Mouse (Mus musculus) fibroblast of lung, adult 2 months (primary cell): ENCODE results near the gene Rasgrp3.

Source experiments
- DNase-seq: peaks from one replicate; pipeline ENCODE4 v3.0.0-alpha.2; 2011; ENCODE audit warnings: low read depth

Rasgrp3 gene

DNA sequence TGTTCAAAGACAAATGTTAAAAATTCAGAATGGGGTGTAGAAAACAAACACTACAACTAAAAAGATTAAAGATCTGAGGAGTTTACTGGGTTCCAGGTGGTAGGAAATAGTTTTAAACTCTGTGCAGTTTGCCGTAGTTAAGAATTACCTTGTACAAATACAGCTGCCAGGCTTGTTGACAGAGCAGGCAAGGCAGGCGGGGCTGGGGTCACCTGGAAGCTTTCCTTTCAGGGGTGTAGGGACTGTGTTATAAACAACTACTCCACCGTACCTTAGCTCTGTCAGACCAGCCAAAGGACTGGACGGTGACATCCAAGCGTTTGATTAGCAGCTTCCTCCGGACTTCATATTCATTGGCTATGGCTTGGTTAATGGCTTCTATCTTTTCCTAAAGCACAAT lies 103.4 kb downstream of the Rasgrp3 start:
- DNase-seq: no peak

DNA sequence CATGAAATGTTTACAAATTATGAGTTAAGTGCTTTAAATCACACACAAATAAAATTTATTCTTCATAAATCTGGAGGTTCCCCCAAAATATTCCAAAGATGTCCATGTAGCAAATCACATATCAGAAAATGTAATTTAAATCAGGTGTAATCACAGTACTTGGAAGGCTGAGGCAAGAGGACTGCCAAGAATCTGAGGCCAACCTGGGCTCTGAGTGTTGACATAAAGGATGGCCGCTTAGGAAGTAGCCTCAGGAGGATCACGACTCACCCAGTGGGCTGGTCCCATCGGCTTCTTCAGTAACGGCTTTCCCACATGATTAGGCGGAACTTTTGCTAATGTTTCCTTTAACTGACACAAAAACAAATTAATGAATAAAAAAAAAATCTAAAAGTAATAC lies 104.1 kb downstream of the Rasgrp3 start:
- no peak for DNase-seq

DNA sequence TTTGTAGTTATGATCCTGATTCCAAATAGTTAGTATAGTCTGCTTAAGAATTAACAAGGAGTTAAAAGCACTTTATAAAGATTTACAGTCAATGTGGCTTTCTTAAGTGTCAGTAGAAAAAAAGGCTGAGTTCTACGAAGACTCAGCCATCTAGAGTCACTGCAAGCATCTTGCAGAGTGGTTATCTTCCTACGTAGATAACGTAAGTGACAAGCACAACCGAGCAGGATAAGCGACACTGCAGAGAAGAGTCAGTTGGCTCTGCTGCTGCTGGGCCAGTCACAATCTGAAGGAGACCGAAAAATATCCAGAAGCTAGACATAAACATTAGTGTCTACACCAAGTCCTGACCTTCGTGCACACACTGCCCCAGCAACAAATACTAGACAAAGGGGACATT lies 107.7 kb downstream of the Rasgrp3 start:
- no peak for DNase-seq

DNA sequence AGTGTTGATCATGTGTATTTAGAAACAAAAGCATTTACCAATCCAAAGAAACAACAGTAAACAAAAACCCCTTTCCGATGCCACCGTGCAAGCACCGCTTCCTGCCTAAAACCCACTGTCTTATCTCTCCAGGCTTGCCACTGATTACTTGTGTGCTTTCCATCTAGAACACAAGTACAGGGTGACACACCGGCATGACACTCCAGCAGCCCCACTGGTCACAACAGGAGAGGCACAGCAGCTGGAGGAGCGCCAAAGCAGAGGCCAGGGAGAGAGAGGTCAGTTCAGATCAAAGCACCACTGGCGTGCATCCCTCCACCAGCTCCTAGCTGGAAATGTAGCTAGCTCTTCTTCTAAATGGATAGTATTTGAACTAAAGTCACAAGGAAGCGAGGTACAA lies 108.6 kb downstream of the Rasgrp3 start:
- DNase-seq: no peak

DNA sequence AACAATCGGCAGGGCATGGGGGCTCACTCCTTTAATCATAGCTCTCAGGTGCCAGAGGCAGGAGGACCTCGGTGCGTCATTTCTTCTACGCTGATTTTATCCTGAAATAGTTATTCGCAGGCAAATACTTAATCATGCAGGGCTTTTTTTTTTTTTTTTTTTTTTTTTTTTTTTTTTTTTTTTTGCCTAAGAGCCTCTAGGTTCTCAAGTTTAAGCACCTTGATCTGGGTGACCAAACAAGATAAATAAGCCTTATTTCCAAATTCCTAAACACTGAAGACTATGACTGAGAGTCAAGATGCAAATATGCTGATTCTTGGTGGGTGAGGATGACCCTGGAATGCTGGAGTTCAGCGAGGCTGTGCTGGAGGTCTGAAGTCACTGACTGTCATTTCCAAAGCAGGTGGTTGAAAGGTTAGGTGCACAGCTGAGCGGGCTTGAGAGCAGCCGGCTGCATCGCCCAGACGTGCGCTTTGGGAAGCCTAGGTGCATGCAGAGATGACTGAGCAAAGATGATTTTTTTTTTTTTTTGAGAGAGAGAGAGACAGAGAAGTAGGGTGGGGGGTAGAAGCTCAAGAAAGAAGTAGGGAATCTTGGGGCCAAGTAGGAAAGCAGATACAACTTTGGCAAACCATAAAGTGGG lies 115.2 kb downstream of the Rasgrp3 start:
- DNase-seq: no peak

DNA sequence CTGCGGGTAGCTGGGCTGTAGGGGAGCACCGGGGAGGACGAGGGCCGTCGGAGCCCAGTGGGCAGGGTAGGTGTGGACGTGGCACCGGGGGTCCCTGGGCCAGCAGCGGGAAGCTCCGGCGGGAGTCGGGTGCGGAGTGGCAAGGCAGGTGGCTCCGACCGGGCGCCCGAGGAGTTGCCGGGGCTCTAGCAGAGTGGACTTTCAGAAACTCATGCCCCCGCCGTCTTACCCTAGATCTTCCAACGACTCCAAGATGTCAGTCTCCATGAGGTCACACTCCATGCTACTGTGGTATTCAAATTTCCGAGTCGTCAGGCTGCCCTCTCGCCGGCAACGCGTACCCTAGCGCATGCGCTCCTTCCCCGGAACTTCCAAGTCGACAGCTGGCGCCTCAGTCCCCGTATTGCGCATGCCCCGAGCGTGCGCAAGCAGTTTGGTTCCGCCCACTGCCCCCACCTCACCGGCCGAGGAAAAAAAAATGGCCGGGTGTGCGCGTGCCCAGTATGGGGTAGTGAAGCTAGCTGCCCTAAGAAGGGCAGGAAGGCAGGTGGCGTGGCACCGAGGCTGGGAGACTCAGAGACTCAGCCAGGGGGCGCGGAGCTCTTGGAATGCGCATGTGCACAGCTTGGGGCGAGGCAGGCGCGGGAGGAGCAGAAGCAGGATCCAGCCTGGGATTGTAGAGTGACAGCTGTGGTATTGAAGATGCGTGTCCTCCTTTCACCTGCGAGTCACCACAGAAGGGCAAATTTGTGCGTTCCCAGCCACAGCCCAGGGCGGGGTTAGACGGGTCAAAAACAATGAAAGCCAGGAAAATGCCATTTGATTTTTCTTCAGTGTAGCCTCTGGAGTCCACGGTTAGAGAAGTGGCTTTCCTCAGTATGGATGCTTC lies 116.1 kb downstream of the Rasgrp3 start, which contains the start of gene Fam98a:
TSS of gene Fam98a (minus strand) at position 435 of the 889 bp plus-strand sequence.
- peak; percentile 97 for DNase-seq

DNA sequence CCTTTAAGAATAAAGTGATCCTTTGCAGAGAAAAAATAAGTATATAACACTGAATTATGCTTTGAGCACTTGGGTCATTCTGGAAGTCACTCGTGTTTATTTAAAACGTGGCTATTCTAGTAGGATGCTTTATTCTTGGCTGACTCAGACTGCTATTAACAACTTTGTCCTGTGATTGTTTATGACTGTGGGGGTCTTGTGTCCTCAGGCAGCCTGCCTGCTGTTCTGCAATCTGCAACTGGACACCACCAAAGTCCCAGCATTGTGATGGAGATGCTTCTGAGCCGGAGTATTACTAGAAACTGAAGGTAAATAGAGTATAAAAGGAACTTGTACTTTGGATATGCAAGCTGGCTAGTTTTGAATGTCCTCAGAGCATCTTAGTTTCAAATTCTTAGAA lies 121.3 kb downstream of the Rasgrp3 start:
- DNase-seq: no peak

DNA sequence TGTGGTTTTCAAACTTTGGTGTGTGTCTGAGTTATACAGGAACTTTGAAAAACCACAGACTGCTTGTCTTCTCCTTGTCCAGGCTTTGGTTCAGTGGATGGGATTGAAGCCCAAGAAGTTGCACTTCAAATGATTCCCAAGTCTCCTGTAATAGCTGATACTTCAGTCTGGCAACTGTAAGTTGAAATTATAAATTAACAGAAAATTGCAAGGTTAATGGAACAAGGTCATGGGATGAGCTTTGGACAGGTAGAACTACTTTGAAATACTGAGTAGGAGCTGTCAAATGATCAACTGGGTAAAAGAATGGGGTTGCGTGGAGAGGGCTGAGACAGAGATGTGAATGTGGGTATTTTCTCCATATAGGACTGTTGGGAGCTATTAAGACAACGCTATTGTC lies 122.3 kb downstream of the Rasgrp3 start:
- no peak for DNase-seq

DNA sequence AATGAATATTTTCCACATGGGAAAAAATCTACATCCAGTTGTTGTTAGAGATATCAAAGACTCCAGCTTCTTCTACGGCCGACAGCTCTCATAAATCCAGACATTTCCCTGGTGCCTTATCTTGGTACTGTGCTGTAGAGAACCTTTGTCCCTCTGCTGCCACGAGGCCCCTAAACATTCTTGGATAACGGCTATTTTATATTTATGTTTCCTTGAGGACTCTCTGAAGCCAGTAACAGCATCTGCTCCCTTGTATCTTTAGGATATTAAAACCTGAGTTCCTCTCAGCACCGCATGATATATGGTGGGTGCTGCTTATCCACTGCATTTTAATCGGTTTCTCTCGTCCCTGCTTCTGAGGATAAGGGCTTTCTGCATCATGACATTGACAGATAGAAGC lies 139.9 kb downstream of the Rasgrp3 start:
- no peak for DNase-seq
